Mouse (Mus musculus) limb, embryonic 14.5 days (tissue): Measurements from ENCODE around the gene Nkain1. TPM values are rescaled to one million over a fixed set of nuclear protein-coding genes. Genes with fewer than 3 reads are reported as not detected.

Experiments
- ATAC-seq: fragments of 200-750 bp; cut with Nextera tagmentation; 2 replicates; pipeline ENCODE4 v1.8.0; 2017; ENCODE audit warnings: low read depth, moderate number of reproducible peaks, moderate TSS enrichment; ENCODE audit not compliant: low FRiP score
- DNase-seq: peaks from one replicate; pipeline ENCODE4 v3.0.0-alpha.2; 2015; ENCODE audit warnings: low spot score
- H3K27ac ChIP-seq: fragments of 300-500 bp; sonication (generic); replicated peaks from 2 replicates; pipeline ENCODE4 v1.5.1; 2014; ENCODE audit warnings: low read depth, mild to moderate bottlenecking, low read length, moderate library complexity, mixed read lengths
- H3K27me3 ChIP-seq: fragments of 300-500 bp; sonication (generic); 2 replicates; pipeline ENCODE4 v1.6.1; 2014; ENCODE audit warnings: low read length, mixed read lengths; ENCODE audit not compliant: control insufficient read depth, insufficient read depth
- H3K36me3 ChIP-seq: fragments of 300-500 bp; sonication (generic); 2 replicates; pipeline ENCODE4 v1.6.1; 2014; ENCODE audit warnings: mild to moderate bottlenecking, low read length, moderate library complexity, mixed read lengths; ENCODE audit not compliant: control insufficient read depth, insufficient read depth
- H3K4me1 ChIP-seq: fragments of 300-500 bp; sonication (generic); 2 replicates; pipeline ENCODE4 v1.6.1; 2014; ENCODE audit warnings: antibody characterized with exemption, low read length, mixed read lengths; ENCODE audit not compliant: control insufficient read depth, insufficient read depth
- H3K4me2 ChIP-seq: fragments of 300-500 bp; sonication (generic); replicated peaks from 2 replicates; pipeline ENCODE4 v1.6.1; 2014; ENCODE audit warnings: low read depth, mild to moderate bottlenecking, low read length, moderate library complexity; ENCODE audit not compliant: severe bottlenecking
- H3K4me3 ChIP-seq: fragments of 300-500 bp; sonication (generic); replicated peaks from 2 replicates; pipeline ENCODE4 v1.5.1; 2014; ENCODE audit warnings: low read length
- H3K9ac ChIP-seq: fragments of 300-500 bp; sonication (generic); 2 replicates; pipeline ENCODE4 v1.6.1; 2014; ENCODE audit warnings: mild to moderate bottlenecking, low read depth, low read length, moderate library complexity; ENCODE audit not compliant: severe bottlenecking
- H3K9me3 ChIP-seq: fragments of 300-500 bp; sonication (generic); 2 replicates; pipeline ENCODE4 v1.6.1; 2016; ENCODE audit warnings: low read length; ENCODE audit not compliant: control insufficient read depth
- POLR2A ChIP-seq: fragments of 200-500 bp; IDR thresholded peaks from 2 replicates; pipeline ENCODE4 v1.8.0; 2012; ENCODE audit warnings: inconsistent platforms, mild to moderate bottlenecking, moderate library complexity, borderline replicate concordance; ENCODE audit not compliant: insufficient read depth, insufficient read length; ENCODE audit errors: extremely low read depth
- WGBS: fragments of 180-500 bp; shearing (Covaris S2); extraction: QIAGEN DNeasy Blood & Tissue Kit; methylation state at CpG from one replicate; pipeline ENCODE4 v1.1.7; 2014; 5-methylcytosine and 5-hydroxymethylcytosine counted together
- polyA plus RNA-seq, 2 experiments: library from polyadenylated mRNA; depleted of rRNA in 1 of 2; stranded (reverse) in 1 of 2; unstranded in 1 of 2; fragments of >200 nt; fragmentation: Nextera tagmentation in 1 of 2; extraction: Ambion mirVana in 1 of 2; gene quantifications; 2 replicates each; pipeline versions ENCODE4 v1.2.1 to v1.2.3; 2012 to 2014

Nkain1 gene
- polyA plus RNA-seq, 2 experiments, result 3.4 to 33.5 TPM

- Histone ChIP-seq H3K9me3 (no peaks in the 10 kb centered on the region), H3K36me3 (no peaks in the 10 kb centered on the region; the same call in none of the 2 replicates), H3K4me3 (no peak overlapping the region), H3K4me2 (peak overlapping the region; percentile 41), H3K27ac (no peak overlapping the region), H3K27me3 (no peaks in the 10 kb centered on the region), H3K9ac (no peak overlapping the region), H3K4me1 (peaks cover 4% of the 10 kb centered on the region; the same call in 1 of the 2 replicates)
- ATAC-seq (peak; percentile 51; the same call in 1 of the 2 replicates), DNase-seq (peak; percentile 59)
- TF ChIP-seq POLR2A, result no peak
- WGBS, result 21% methylated on average over 28 of the region's 28 CpGs
Observed at GRCm38 (mm10) chr4:130531645-130532280, 42.2 kb downstream of the Nkain1 start.

- H3K4me3 ChIP-seq, result no peak overlapping the region
- H3K4me1 ChIP-seq, result peaks cover 4% of the 10 kb centered on the region; the same call in 1 of the 2 replicates
- no peaks in the 10 kb centered on the region; the same call in 1 of the 2 replicates for H3K36me3 ChIP-seq
- 91% methylated on average over 1 of the region's 1 CpGs for whole genome bisulfite sequencing
- H3K9me3 ChIP-seq, result no peaks in the 10 kb centered on the region
- no peaks in the 10 kb centered on the region for H3K27me3 ChIP-seq
- H3K4me2 ChIP-seq, result no peak overlapping the region
- TF ChIP-seq POLR2A, result no peak
- no peak for ATAC-seq
- no peak for DNase-seq
- H3K27ac ChIP-seq, result no peak overlapping the region
- no peak overlapping the region for H3K9ac ChIP-seq
Observed at GRCm38 (mm10) chr4:130527804-130528203, 46.2 kb downstream of the Nkain1 start.

GRCm38 (mm10) chr4:130525041-130525440 lies 48.9 kb downstream of the Nkain1 start:
- no peaks in the 10 kb centered on the region for H3K27me3 ChIP-seq
- no peak for TF ChIP-seq POLR2A
- no peak for ATAC-seq
- WGBS, result 63% methylated on average over 1 of the region's 1 CpGs
- H3K4me2 ChIP-seq, result no peak overlapping the region
- H3K4me3 ChIP-seq, result no peak overlapping the region
- H3K9me3 ChIP-seq, result no peaks in the 10 kb centered on the region
- H3K9ac ChIP-seq, result no peak overlapping the region
- H3K27ac ChIP-seq, result no peak overlapping the region
- H3K4me1 ChIP-seq, result 0 out of 2 replicates have a peak, but pooled peaks cover 4% of the 10 kb centered on the region
- no peaks in the 10 kb centered on the region for H3K36me3 ChIP-seq
- DNase-seq, result no peak

GRCm38 (mm10) chr4:130521466-130521865 lies 52.5 kb downstream of the Nkain1 start:
- Histone ChIP-seq H3K4me2 (no peak overlapping the region), H3K27me3 (no peaks in the 10 kb centered on the region), H3K4me1 (0 out of 2 replicates have a peak, but pooled peaks cover 4% of the 10 kb centered on the region), H3K9me3 (no peaks in the 10 kb centered on the region), H3K27ac (no peak overlapping the region), H3K36me3 (no peaks in the 10 kb centered on the region), H3K4me3 (no peak overlapping the region), H3K9ac (no peak overlapping the region)
- WGBS, result 94% methylated on average over 6 of the region's 6 CpGs
- no peak for DNase-seq
- TF ChIP-seq POLR2A, result no peak
- no peak for ATAC-seq

- DNase-seq, result no peak
- H3K4me3 ChIP-seq, result peak overlapping the region; percentile 71
- no peaks in the 10 kb centered on the region for H3K27me3 ChIP-seq
- no peaks in the 10 kb centered on the region for H3K9me3 ChIP-seq
- no peaks in the 10 kb centered on the region for H3K36me3 ChIP-seq
- WGBS, result 2% methylated on average over 9 of the region's 9 CpGs
- 0 out of 2 replicates have a peak, but pooled peaks cover 4% of the 10 kb centered on the region for H3K4me1 ChIP-seq
- peak overlapping the region; percentile 62 for H3K4me2 ChIP-seq
- ATAC-seq, result no peak; the same call in 1 of the 2 replicates
- H3K27ac ChIP-seq, result no peak overlapping the region
- peak overlapping the region; percentile 89 for H3K9ac ChIP-seq
- no peak for TF ChIP-seq POLR2A
Observed at GRCm38 (mm10) chr4:130520482-130520851, 53.5 kb downstream of the Nkain1 start.
